Mouse (Mus musculus): ENCODE data around the gene E130218I03Rik.
A peak's percentile ranks its signal among the peaks of the same experiment; 100 is the strongest.

The E130218I03Rik gene

DNA sequence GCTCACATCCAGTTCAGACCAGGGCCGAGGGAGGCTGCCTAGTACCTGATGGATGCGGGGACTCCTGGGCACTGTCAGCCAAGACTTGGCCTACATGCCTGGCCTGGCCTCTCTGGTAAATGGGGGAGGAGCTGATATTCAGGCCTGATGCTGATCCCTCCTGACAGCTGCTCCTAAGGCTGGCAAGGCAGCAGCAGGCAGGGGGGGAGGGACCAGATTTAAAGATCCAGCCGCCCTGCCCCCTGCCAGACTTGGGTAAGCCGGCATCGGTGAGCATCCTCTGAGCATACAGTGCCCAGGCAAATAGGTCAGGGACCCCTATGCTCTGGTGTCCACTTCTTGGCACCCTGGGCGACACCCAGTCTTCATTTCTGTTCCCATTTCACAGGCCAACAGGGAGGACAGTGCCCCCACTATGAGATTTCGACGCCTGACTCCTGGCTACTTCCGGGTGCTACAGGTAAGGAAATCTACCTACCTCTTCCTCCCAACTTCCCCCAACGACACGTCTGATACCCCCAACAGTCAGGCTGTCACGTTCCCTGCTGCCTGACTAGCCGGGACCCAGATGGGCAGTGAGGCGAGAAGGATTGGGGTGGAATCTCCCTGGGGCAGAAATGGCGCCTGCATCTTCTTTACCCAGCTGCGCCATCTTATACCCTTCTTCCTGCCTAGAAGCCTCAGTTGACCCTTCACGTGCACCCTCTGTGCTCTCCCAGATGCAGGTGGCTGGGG, at the start of gene E130218I03Rik:
Gene E130218I03Rik, plus strand, starts transcription at position 147 of the 735 bp plus-strand sequence.
- DNase-seq (ENCODE audit: low spot score): no peak

GRCm38 (mm10) chr4:134199371-134199770, 44.1 kb upstream of the E130218I03Rik start:
- DNase-seq (ENCODE audit: low spot score): no peak

DNA sequence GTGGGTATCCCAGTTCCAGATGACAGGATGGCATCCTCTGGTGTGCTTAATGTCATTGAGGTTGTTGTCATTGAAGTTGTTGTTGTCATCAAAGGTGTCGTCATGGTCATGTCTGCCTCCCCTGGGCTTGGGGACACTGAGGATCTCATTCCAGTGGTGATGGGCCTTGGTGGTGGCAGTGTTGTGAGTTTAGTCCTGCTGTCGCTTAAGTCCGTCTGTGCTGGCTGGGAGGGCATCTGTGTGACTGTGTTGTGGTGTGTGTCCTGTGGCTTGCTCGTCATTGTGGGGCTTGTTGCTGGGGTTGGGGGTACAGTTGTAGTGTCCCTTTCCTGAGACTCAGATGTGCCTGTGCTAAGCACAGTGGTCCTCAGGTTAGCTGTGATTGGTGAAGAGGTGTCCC, 40.6 kb upstream of the E130218I03Rik start, which contains the start of gene Gm7534:
Gene Gm7534, minus strand, starts transcription at position 101 of the 400 bp plus-strand sequence.
- no peak for DNase-seq (ENCODE audit: low spot score)

GRCm38 (mm10) chr4:134203340-134203896, 40.0 kb upstream of the E130218I03Rik start:
- DNase-seq (ENCODE audit: low spot score): no peak

- no peak for DNase-seq (ENCODE audit: low spot score)
Observed at GRCm38 (mm10) chr4:134206488-134207053, 36.9 kb upstream of the E130218I03Rik start.

DNA sequence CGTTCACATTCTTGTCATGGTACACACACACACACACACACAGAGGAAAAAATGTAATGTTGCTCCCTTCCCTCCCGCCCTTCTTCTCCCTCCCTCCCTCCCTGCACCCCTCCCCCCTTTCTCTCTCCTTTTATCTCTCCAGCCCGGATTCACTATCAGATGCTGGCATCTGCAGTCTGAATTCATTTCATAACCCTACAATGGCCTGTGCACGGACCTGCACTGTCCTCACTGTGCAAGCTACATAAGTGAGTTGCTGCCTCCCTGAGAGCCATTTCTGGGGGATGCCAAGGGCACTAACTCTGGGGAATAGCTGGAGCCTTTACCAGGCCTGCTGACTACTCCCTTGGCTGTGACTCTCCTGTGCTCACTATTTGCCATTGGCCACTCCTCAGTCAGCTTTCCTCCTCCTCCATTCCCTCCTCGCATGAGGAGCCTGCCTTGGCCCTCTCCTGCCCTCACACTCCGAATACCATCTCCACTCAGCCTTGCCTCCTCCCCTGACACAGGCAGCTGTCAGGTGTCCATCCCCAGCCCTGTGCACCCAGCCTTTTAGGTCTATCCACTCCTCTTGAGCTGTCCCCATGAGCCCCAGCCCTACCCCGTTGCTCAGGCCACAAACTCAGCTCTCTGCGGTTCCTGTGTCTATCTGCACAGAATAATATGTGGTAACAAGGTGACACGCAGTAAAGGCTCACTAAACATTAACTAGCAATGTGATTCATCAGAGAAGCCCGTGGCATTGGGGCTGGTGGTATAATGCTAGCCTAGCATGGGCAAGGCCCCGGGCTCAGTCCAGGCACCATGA, 20.5 kb upstream of the E130218I03Rik start:
- DNase-seq (ENCODE audit: low spot score): no peak

- DNase-seq (ENCODE audit: low spot score): no peak
Observed at GRCm38 (mm10) chr4:134227194-134227593, 16.3 kb upstream of the E130218I03Rik start, which contains the start of gene Catsper4. TSS of gene Catsper4 (minus strand) at chr4:134227383.

DNA sequence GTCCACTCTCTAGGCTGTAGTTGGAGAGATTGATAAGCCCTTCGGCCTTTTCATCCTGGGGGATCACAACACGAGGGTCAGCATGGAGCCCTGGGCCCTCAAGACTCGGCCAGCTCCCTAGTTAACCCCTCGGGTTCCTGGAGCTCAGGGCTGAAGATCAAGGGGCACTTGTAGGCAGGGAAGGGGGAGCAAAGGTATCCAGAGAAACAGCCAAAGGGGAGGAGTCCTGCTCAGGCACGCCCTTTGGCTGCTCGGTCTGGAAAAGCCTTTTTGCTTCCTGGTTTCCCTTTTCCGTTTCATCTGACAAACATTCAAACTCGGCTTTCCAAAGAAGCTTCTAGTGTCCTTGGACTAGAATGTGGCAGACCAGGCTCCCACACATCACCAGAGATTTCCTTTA, 13.0 kb upstream of the E130218I03Rik start:
- no peak for DNase-seq (ENCODE audit: low spot score)

DNA sequence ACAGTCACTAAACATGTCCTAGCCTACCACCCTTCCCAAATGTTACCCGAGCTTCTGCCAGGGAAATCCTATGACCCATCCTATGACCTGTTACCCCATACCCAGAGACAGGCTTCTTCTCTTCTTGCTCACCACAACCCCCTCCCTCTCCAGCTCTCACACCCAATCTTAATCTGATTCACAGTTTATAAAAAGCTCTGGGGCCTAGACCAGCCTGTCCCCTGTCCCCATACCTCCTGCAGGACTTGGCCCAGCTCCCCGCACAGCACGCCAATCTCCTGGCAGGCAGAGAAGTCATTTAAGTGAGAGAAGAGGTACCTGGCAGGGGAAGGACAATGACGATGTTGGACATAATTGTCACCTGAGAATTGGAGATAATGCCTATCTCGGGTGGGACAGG, 8.6 kb upstream of the E130218I03Rik start:
- DNase-seq (ENCODE audit: low spot score): no peak

DNA sequence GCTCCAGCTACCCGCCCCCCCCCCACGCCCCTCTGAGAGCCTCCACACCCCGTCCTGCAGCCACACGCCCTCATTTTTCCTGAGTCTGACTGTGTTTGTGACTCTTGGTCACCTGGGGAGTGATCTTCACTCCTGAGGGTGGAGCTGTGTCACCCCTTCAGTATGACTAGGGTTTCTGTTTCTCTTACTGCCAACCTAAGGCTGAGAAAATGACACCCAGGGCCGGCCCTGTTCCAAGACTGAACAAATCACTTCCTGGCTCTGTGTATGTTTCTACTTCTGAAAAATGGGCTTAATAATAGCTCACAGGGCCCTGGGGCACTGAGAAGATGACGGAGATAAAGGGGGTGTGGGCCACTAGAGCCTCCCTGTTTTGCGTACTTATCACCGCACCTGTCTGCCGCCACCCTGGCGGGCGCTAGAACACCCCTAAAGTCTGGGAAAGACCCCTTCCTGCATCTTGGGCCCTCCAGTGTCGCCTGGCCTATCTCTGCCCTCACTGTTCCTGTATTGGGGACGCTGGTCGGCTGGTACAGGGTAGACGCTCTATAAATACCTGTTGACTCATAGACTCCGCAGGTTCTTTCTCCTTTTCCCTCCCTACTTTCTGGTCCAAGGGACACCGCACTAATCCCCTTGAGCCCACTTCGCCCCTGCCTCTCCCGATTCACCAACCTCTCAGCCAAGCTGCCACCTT, 5.7 kb upstream of the E130218I03Rik start:
- DNase-seq (ENCODE audit: low spot score): no peak

GRCm38 (mm10) chr4:134238279-134238651, 5.2 kb upstream of the E130218I03Rik start, which contains the start of gene Cnksr1:
TSS of gene Cnksr1 (minus strand) at chr4:134238399.
- no peak for DNase-seq (ENCODE audit: low spot score)

- DNase-seq (ENCODE audit: low spot score): no peak
Observed at GRCm38 (mm10) chr4:134238686-134239085, 4.8 kb upstream of the E130218I03Rik start.

DNA sequence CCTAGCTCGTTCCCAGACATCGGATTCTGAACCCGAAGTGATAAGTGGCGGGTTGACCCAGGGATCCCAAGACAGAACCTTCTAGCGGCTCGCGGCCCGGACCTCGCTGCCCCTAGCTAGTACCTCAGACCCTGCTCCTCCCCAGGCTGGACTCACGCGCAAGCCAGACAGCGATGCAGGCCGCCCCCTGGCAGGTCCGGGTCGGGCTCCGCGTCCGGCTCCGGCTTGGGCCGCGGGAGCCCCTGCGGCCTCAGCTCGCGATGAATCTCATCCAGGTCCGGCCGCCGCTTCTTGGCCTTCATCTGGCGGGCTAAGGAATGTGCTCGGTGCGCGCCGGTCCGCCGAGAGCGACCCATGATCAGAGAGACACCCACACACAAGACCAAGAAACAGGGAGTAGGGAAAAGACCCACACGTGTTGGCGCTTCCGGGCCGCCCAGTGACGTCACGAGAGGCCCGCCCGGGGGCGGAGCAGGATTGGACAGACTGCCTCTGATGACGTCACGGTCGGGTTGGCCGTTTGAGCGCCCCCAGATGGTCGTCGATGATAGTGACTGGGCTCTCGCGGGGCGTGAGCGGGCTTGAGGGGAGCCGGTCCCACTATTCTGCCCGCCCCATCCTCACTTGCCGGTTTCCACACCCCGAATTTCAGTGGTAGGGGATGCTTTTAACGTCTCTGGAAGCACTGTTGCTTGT, 1.8 kb downstream of the E130218I03Rik start, which contains the start of gene Zfp593:
Gene Zfp593, minus strand, starts transcription at position 445 of the 696 bp plus-strand sequence.
- DNase-seq (ENCODE audit: low spot score): peak; percentile 91

- DNase-seq (ENCODE audit: low spot score): no peak
Observed at GRCm38 (mm10) chr4:134246256-134246655, 2.8 kb downstream of the E130218I03Rik start.

- no peak for DNase-seq (ENCODE audit: low spot score)
Observed at GRCm38 (mm10) chr4:134246719-134247258, 3.3 kb downstream of the E130218I03Rik start, which contains the start of gene Gm30191. TSS of gene Gm30191 (plus strand) at chr4:134246935.

DNA sequence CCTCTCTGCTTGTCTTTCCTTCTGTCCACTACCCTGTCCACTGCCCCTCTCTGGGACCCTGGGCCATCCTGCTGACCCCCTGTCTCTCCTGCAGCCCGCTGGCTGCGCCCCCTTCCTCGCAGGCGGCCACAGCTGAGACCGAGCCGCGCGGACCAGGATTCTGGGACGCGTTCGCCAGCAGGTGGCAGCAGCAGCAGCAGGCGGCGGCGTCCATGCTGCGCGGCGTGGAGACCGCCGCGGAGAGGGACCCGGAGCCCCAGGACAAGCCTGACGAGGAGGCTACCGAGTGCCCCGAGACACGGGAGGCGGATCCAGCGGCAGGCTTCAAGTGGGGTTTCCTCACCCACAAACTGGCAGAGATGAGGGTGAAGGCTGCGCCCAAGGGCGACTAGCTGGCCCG, 6.2 kb downstream of the E130218I03Rik start:
- peak; percentile 44 for DNase-seq (ENCODE audit: low spot score)

GRCm38 (mm10) chr4:134250116-134250929, 6.9 kb downstream of the E130218I03Rik start:
- DNase-seq (ENCODE audit: low spot score): no peak

- no peak for DNase-seq (ENCODE audit: low spot score)
Observed at GRCm38 (mm10) chr4:134250930-134251240, 7.4 kb downstream of the E130218I03Rik start.

DNA sequence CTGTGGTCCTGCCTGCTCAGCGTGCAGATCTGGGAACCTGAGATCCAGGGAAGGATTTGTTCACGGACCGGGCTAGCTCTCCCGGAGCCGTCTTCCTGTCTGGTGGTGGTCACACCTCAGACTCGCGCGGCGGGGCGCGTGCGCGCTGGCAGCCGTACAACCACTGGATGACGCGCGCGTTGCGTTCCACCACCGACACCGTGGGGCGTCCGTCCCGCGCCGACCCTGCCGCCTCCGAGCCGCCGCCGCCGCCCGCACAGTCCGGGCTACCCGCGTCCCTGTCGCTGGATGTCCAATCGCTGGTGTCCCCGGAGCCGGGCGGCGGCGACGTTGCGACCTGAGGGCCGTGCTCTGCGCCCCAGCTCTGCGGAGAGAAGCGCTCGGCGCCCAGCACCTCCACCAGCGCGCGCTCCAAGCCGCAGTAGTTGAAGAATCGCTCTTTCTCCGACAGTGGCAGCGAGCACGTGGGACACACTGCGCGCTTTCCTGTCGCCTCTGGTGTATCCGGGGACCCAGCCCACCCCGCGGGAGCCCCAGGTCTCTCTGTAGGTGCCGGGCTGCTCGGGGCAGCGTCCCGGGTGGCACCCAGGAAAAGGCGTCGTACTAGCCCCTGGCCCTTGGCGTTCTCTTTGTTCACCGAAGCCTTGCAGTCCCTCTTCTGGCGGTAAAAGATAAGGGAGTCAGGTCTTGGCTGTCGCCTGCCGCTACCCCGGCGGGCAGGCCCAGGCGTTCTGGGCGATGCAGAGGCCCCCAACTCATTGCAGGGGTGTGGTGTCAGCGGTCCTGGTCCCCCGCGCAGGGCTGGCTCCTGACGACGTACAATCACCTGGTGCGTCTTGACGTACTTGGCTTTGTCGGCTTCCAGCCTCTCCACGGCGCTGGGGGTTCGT, 8.0 kb downstream of the E130218I03Rik start:
- no peak for DNase-seq (ENCODE audit: low spot score)

All from spleen, adult 12 weeks (tissue).